Mouse (Mus musculus): ENCODE measurements at regions not wholly inside any gene's neighbourhood (a gene's known extent, or its start where the extent isn't known, plus 50 kb on each side); places are given as distances from the start of the nearest gene placed in this dataset.
"Not testable (repeated sequence)": the region's sequence is repeated elsewhere in the genome, so short reads cannot be mapped to it uniquely, and the experiment has no call there.

DNA sequence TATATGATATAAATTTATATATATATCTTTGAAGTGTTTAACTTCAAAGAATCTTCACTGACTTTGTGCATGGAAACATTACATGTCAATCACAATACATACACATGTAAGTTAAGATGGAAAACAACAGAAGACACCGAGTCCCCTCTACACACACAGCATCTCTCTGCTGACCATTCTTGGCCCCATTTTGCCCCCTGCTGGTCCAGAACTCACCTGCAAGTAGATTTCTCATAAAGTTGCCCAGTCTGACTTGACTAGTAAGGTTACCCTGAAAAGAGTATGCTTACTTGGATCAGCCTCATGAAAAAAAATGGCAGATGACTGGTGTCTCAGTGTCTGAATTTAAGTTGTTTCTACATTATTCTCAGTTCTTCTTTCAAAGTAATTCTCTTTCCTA lies 710.9 kb upstream of the Zfp386 start:
- Histone ChIP-seq H3K9me3 (replicated peaks) (no peaks in the 10 kb centered on the region), H3K4me1 (no peaks in the 10 kb centered on the region), H3K36me3 (no peaks in the 10 kb centered on the region), H3K27ac (no peak overlapping the region), H3K4me3 (no peak overlapping the region), H3K27me3 (replicated peaks) (no peaks in the 10 kb centered on the region), H3K9ac (no peak overlapping the region), H3K4me2 (no peak overlapping the region)
- ATAC-seq = no peak
- WGBS (ENCODE audit: insufficient replicate concordance) = 56% methylated on average over 1 of the region's 1 CpGs

DNA sequence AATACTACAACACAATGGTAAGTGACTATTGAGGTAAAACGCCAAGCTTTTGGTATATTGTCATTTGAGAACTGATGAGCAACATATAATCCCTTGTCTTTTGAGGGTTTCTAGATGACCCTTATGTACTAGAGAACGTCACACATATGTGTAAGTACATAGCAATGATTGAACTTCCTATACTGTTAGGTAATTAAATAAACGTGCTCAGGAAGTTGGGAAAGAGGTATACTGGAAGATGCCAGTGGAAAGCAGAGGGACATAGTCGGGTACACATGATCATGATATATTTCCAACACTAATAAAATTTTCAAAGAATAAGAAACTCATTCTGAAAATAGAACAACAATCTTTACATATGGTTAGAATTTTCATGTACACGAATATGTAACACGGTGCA lies 701.4 kb upstream of the Zfp386 start:
- H3K4me2 ChIP-seq; H3K27ac ChIP-seq; H3K4me3 ChIP-seq; H3K4me1 ChIP-seq; H3K27me3 ChIP-seq (replicated peaks); H3K36me3 ChIP-seq; H3K9ac ChIP-seq; ATAC-seq; H3K9me3 ChIP-seq (replicated peaks): not testable (repeated sequence)
- 63% methylated on average over 4 of the region's 6 CpGs for WGBS (ENCODE audit: insufficient replicate concordance)

DNA sequence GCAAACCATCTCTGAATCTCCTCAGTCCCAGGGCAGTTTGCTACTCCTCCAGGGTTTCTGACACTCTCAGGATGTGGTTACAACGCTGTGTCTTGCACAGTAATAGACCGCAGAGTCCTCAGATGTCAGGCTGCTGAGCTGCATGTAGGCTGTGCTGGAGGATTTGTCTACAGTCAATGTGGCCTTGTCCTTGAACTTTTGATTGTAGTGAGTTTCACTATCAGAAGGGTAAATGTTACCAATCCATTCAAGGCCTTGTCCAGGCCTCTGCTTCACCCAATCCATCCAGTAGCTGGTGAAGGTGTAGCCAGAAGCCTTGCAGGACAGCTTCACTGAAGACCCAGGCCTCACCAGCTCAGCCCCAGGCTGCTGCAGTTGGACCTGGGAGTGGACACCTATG lies 688.5 kb upstream of the Zfp386 start:
- H3K4me2 ChIP-seq; ATAC-seq; H3K36me3 ChIP-seq; H3K4me1 ChIP-seq; H3K9ac ChIP-seq; H3K4me3 ChIP-seq; H3K27me3 ChIP-seq (replicated peaks); H3K27ac ChIP-seq; H3K9me3 ChIP-seq (replicated peaks): not testable (repeated sequence)
- WGBS (ENCODE audit: insufficient replicate concordance) = no CpG with 5 or more reads among the region's 2 CpGs

DNA sequence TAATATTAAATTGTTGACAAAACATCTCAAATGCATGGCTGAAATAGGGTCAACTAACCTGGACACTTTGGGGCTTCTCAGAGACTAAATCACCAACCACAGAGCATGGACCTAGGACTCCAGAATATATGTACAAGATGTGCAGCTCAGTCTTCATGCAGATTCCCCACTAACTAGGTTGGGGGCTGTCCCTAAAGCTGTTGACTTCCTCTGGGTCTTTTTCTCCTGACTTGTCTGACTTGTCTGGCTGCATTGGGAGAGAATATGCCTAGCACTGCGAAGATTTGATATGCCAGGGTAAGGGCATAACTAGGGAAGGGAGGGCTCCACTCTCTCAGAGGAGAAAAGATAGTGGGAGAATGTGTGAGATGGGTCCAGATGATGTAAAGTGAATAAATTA lies 681.9 kb upstream of the Zfp386 start:
- WGBS (ENCODE audit: insufficient replicate concordance) = 33% methylated on average over 1 of the region's 1 CpGs
- not testable (repeated sequence) for H3K36me3 ChIP-seq; H3K4me2 ChIP-seq; ATAC-seq; H3K4me3 ChIP-seq; H3K27ac ChIP-seq; H3K27me3 ChIP-seq (replicated peaks); H3K9me3 ChIP-seq (replicated peaks); H3K4me1 ChIP-seq; H3K9ac ChIP-seq

DNA sequence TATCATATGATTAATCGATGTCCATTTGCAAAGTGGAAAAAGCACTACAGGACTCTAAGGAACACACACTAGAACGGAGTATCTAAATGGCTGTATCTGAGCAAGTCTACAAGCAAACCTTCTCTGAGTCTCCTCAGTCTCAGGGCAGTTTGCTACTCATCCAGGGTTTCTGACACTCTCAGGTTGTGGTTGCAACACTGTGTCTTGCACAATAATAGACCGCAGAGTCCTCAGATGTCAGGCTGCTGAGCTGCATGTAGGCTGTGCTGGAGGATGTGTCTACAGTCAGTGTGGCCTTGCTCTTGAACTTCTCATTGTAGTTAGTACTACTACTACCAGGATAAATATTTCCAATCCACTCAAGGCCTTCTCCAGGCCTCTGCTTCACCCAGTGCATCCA lies 675.7 kb upstream of the Zfp386 start:
- not testable (repeated sequence) for H3K9ac ChIP-seq; H3K4me1 ChIP-seq; ATAC-seq; H3K9me3 ChIP-seq (replicated peaks); H3K4me2 ChIP-seq; H3K27me3 ChIP-seq (replicated peaks); H3K36me3 ChIP-seq; H3K27ac ChIP-seq; H3K4me3 ChIP-seq
- WGBS (ENCODE audit: insufficient replicate concordance) = 70% methylated on average over 3 of the region's 3 CpGs

DNA sequence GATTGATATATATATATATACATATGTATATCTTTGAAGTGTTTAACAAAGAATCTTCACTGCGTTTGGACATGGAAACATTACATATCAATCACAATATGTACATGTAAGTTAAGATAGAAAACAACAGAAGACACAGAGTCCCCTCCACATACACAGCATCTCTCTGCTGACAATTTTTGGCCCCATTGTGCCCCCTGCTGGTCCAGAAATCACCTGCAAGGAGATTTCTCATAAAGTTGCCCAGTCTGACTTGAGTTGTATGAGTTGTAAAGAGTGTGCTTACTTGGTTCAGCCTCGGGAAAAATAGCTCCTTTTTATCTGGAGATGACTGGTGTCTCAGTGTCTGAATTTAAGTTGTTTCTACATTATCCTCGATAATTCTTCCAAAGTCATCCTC lies 674.5 kb upstream of the Zfp386 start:
- not testable (repeated sequence) for ATAC-seq; H3K9me3 ChIP-seq (replicated peaks); H3K4me1 ChIP-seq; H3K4me2 ChIP-seq; H3K4me3 ChIP-seq; H3K27me3 ChIP-seq (replicated peaks); H3K36me3 ChIP-seq; H3K27ac ChIP-seq; H3K9ac ChIP-seq
- 40% methylated on average over 3 of the region's 3 CpGs for whole genome bisulfite sequencing (ENCODE audit: insufficient replicate concordance)

DNA sequence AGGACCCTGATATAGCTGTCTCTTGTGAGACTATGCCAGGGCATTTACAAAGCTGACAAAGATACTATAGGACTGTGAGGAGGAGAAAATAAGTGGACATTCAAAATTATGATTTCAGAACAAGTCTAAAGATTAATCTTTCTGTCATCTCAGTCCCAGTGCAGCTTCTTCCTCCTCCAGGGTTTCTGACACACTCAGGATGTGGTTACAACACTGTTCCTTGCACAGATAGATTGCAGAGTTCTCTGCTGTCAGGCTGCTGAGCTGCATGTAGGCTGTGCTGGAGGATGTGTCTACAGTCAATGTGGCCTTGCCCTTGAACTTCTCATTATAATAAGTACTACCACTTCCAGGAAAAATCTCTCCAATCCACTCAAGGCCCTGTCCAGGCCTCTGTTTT lies 661.0 kb upstream of the Zfp386 start:
- not testable (repeated sequence) for H3K27ac ChIP-seq; H3K9me3 ChIP-seq (replicated peaks); H3K27me3 ChIP-seq (replicated peaks); ATAC-seq; H3K36me3 ChIP-seq; H3K4me2 ChIP-seq; H3K9ac ChIP-seq; H3K4me1 ChIP-seq; H3K4me3 ChIP-seq

DNA sequence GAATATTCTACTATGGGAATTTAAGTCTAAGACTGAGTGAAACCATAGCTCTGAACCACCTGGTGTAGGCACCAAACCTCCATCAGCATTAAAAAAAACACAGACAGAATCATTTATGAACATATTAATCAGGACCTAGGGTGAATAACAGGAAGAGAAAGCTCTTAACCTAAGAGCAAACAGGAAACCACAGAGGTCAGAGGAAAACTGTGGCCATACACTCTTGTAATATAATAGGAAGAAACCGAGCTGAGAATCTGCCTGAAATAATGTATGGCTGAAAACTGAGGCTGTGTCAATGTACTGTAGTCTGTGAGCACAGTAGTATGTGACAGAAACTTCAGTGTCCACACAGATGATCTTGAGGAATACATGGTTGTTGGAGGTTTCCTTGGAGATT lies 643.4 kb upstream of the Zfp386 start:
- Histone ChIP-seq H3K4me1 (no peaks in the 10 kb centered on the region), H3K9me3 (replicated peaks) (peaks cover 5% of the 10 kb centered on the region; the same call in 1 of the 2 replicates), H3K4me3 (no peak overlapping the region), H3K27me3 (replicated peaks) (no peaks in the 10 kb centered on the region), H3K27ac (no peak overlapping the region), H3K4me2 (no peak overlapping the region), H3K36me3 (no peaks in the 10 kb centered on the region), H3K9ac (no peak overlapping the region)
- 42% methylated on average over 1 of the region's 1 CpGs for WGBS (ENCODE audit: insufficient replicate concordance)
- no peak for ATAC-seq

DNA sequence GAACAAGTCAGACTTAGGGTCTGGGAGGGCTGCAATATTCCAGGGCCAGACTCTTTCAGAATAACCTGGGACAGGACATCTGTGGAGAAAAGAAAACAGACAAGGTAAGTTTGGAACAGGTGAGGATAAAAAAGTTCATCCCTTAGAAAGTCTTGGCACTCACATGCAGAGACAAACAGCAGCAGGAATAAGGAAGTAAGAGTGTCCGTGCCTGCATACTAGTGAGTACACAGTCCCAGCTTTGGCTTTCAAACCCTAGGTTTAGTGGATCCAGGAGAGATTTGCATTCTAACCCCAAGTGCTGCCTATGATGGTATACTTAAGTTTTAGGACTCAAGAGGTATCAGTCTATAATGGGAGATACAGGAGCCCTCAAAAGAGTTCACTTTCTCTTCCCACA lies 642.9 kb upstream of the Zfp386 start:
- 48% methylated on average over 1 of the region's 1 CpGs for WGBS (ENCODE audit: insufficient replicate concordance)
- H3K9ac ChIP-seq = no peak overlapping the region
- no peak overlapping the region for H3K4me3 ChIP-seq
- no peak for ATAC-seq
- H3K4me1 ChIP-seq = no peaks in the 10 kb centered on the region
- no peaks in the 10 kb centered on the region for H3K36me3 ChIP-seq
- no peak overlapping the region for H3K4me2 ChIP-seq
- H3K9me3 ChIP-seq (replicated peaks) = peaks cover 5% of the 10 kb centered on the region; the same call in 1 of the 2 replicates
- no peaks in the 10 kb centered on the region for H3K27me3 ChIP-seq (replicated peaks)
- no peak overlapping the region for H3K27ac ChIP-seq

DNA sequence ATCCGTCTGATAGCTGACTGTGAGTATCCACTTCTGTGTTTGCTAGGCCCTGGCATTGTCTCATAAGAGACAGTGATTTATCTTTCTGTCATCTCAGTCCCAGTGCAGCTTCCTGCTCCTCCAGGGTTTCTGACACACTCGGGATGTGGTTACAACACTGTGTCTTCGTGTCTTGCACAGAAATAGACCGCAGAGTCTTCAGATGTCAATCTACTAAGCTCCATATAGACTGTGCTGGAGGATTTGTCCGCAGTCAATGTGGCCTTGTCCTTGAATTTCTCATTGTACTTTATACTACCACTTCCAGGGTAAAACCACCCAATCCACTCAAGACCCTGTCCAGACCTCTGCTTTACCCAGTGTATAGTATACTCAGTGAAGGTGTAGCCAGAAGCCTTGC lies 601.3 kb upstream of the Zfp386 start:
- H3K36me3 ChIP-seq; H3K27me3 ChIP-seq (replicated peaks); H3K9ac ChIP-seq; H3K4me1 ChIP-seq; ATAC-seq; H3K9me3 ChIP-seq (replicated peaks); H3K4me2 ChIP-seq; H3K27ac ChIP-seq; H3K4me3 ChIP-seq: not testable (repeated sequence)
- WGBS (ENCODE audit: insufficient replicate concordance) = 50% methylated on average over 3 of the region's 5 CpGs

DNA sequence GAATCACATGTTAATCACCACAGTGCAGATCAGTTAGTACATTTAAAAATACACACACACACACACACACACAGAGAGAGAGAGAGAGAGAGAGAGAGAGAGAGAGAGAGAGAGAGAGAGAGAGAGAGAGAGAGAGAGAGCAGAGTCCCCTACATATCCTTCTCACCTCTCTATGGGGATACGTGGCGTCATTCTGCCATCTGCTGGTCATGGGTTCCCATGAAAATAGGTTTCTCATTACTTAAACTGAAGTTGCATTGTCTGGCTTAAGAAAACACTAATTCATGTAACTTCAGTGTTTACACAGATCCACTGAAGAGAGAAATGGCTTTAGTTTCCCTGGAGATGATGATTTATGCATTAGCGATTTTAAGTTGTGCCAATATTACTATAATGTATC lies 594.9 kb upstream of the Zfp386 start:
- not testable (repeated sequence) for H3K36me3 ChIP-seq; H3K9ac ChIP-seq; H3K27me3 ChIP-seq (replicated peaks); ATAC-seq; H3K4me1 ChIP-seq; H3K4me2 ChIP-seq; H3K27ac ChIP-seq; H3K9me3 ChIP-seq (replicated peaks); H3K4me3 ChIP-seq
- WGBS (ENCODE audit: insufficient replicate concordance) = 39% methylated on average over 3 of the region's 3 CpGs

DNA sequence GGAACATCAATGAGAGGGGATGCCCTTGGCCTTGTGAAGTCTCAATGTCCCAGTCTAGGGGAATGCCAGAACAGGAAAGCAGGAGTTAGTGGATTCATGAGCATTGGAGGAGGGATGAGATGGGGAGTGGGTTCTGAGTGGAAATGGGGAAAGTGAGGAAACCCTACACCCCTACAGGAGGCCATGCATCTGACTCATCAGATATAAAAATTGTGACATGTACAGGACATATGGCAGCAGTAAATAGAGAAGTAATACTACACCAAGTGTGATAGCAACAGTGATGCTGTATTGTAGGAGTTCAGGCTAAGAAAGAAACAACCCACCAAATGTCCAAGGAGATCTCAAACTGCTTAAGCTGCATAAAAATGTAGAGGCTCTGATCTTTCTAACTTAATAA lies 582.7 kb upstream of the Zfp386 start:
- not testable (repeated sequence) for ATAC-seq; H3K9ac ChIP-seq; H3K4me2 ChIP-seq; H3K4me1 ChIP-seq; H3K36me3 ChIP-seq; H3K27me3 ChIP-seq (replicated peaks); H3K9me3 ChIP-seq (replicated peaks); H3K27ac ChIP-seq; H3K4me3 ChIP-seq

DNA sequence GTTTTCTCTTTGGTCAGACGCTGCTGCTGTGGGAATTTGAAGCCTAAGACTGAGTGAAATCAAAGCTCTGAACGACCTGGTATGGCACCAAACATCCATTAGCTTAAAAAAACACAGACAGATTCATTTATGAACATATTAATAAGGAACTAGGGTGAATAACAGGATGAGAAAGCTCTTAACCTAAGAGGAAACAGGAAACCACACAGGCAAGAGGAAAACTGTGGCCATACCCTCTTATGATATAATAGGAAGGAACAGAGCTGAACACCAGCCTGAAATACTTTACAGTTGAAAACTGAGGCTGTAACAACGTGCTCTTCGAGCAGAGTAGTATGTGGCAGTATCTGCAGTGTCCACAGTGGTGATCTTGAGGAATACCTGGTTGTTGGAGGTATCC lies 579.5 kb upstream of the Zfp386 start:
- H3K4me3 ChIP-seq; H3K36me3 ChIP-seq; H3K27me3 ChIP-seq (replicated peaks); H3K4me1 ChIP-seq; ATAC-seq; H3K9me3 ChIP-seq (replicated peaks); H3K4me2 ChIP-seq; H3K9ac ChIP-seq; H3K27ac ChIP-seq: not testable (repeated sequence)
- WGBS (ENCODE audit: insufficient replicate concordance) = 19% methylated on average over 4 of the region's 4 CpGs

DNA sequence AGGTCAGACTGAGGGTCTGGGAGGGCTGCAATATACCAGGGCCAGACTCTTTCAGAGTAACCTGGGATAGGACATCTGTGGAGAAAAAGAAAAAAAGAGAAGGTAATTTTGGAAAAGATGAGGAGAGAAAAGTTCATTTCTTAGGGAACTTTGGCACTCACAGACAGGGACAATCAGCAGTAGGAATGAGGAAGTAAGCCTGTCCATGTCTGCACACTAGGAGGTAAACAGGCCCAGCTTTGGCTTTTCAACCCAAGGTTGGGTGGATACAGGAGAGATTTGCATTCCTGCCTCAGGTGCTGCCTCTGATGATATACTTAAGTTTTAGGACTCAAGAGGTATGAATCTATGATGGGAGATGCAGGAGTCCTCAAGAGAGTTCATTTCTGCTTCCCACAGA lies 579.0 kb upstream of the Zfp386 start:
- H3K27me3 ChIP-seq (replicated peaks); H3K9ac ChIP-seq; H3K27ac ChIP-seq; H3K4me1 ChIP-seq; H3K4me2 ChIP-seq; H3K4me3 ChIP-seq; ATAC-seq; H3K9me3 ChIP-seq (replicated peaks); H3K36me3 ChIP-seq: not testable (repeated sequence)
